Mouse (Mus musculus) CD4-positive helper T cell, adult 2 months (primary cell): ENCODE measurements around the gene Gsk3a.

Experiments
- DNase-seq: peaks from one replicate; pipeline ENCODE4 v3.0.0-alpha.2; 2012; ENCODE audit warnings: low read depth, missing footprints, low spot score

The Gsk3a gene

DNA sequence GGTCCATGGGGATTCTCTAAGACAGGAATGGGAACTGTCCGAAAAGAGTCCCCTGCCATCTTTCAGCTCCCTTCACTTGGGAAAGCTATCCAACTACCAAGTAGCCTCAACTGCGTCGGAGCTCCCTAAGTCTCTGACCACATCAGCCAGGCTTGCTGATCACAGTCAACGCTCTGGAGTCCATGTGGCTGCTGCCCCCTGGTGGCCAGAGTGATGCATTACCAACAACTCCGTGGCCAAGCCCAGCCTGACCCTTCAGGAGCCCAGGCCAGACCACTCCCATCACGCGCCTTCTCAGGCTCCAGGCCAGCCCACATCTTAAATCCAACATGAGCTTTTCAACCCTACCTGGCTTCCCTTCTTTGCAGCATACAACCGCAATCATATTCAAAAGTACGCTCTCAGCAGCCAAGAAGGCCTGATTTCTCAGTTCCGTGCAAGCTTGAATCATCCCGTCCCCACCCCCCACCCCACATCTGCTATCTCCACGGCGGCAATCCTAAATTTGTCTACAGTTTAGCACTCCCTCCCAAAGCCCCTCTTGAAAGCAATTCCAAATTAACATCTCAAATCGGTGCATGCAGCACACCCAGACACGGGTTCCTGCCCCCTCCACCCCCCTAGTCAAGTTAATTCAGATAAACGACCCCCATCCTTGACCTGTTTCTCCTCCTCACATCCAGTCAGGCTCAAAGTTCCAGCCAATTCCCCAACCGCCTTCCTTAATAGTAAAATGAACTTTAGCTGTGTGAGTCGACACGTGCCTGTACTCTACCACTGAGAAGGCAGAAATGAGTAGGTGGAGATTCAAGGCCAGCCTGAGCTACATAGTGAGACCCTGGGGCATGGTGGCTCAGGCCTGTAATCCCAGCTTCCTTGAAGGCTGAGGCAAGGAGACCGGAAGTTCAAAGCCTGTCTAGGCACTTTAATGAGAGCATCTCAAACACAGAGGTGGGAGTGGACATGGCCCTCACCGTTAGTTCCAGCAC is 49.7 kb downstream of the Gsk3a start:
- DNase-seq, result peak; percentile 74

GRCm38 (mm10) chr7:25184091-25184490 is 53.6 kb downstream of the Gsk3a start:
- no peak for DNase-seq

- DNase-seq, result peak; percentile 26
Observed at GRCm38 (mm10) chr7:25181814-25182213, 55.8 kb downstream of the Gsk3a start.

DNA sequence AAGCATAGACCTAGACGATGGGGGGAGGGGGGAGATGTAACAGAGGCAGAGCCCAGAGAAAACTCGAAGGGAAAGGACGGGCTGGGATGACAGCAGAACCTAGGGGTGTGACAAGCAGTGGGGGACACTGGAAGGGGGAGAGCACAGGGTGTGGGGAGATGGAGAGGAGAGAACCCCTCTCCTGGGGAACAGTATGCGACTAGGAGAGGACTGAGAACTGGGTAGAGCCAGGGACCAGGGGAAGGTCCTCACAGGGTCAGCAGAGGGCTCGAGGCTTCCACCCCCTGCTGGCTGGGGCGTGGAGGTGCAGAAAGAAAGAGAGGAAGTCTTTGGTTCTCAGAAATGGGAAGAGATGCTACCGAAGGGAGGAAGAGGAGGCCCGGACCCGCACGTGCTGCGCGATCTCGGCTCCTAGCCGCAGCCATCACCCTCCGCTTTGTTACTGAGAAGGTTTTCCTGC is 56.3 kb downstream of the Gsk3a start:
- DNase-seq, result peak; percentile 60

- no peak for DNase-seq
Observed at GRCm38 (mm10) chr7:25180512-25180911, 57.1 kb downstream of the Gsk3a start.

DNA sequence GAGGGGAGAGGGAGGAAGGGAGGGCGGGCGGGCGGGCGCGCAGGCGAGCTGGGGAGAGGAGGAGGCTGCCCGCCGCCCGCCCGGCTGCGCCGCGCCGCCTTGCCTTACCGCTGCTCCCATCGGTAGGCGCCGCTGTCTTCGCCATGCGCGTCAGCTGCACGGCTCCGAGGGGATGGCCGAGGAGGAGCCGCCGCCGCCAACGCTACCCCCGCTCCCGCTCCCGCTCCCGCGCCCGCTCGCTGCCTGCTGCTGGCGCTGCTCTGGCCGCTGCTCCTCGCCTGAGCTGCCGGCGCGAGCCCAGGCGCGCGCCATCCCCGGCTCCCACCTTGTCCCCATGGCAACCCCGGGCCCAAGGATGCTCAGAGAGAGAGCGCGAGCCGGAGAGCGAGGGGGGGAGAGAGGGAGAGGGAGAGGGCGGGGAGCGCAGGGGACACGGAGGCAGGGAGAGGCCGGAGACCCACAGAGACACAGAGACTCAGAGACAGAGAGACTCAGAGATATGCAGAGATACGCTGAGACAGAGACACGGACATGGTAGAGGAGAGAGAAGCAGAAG is 58.0 kb downstream of the Gsk3a start, which contains the start of gene Pou2f2:
Pou2f2 (minus strand) TSS at position 121 of the 556 bp plus-strand sequence.
- peak; percentile 84 for DNase-seq

GRCm38 (mm10) chr7:25178787-25179605 is 58.7 kb downstream of the Gsk3a start:
- peak; percentile 52 for DNase-seq

GRCm38 (mm10) chr7:25178317-25178716 is 59.3 kb downstream of the Gsk3a start:
- no peak for DNase-seq
